In the genomic region with DNA sequence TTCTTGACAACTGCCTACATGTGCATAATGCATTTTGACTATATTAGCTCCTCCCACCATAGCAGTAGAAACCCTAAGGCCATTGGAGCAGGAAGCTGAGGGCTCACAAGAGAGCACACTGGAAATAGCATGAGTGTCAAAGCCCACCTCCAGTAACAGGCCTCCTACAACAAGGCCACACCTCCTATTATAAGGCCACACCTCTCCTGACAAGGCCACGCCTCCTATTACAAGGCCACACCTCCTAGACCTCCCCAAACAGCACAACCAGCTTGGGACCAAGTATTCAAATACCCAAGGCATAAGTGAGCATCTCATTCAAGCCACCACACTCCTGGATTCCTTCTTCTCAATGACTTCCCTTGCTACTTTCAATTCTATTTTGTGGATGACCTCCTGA, we compare ENCODE assay signal across 17 mouse cellular contexts. TPM values are rescaled to one million over a fixed set of nuclear protein-coding genes. Genes with fewer than 3 reads are reported as not detected.
DNase-seq lines count a peak whose midpoint lies in the region; ATAC-seq and TF ChIP-seq lines count a peak whose summit lies in the region.
"Had no signal": no experiment of that assay in that cellular context is flagged by ENCODE, and none has a peak within 500 bp of the region (broad histone marks: within the 10 kb centered on the region; RNA-seq: fewer than 3 reads in every experiment).

No protein-coding gene starts in this region.

- H3K9ac ChIP-seq in midbrain, embryonic 13.5 days (replicated peaks) = no peak overlapping the region
- no peak overlapping the region for H3K9ac ChIP-seq in midbrain, embryonic 16.5 days (ENCODE audit: low read depth, low read length)
- H3K9ac ChIP-seq in liver, embryonic 13.5 days = no peak overlapping the region
- H3K9ac ChIP-seq in intestine, postnatal 0 days (ENCODE audit: low read depth, low read length) = no peak overlapping the region
- H3K9ac ChIP-seq: embryonic facial prominence, embryonic 13.5 days; limb, embryonic 15.5 days had no signal

- no peaks in the 10 kb centered on the region for H3K27me3 ChIP-seq in midbrain, embryonic 13.5 days
- H3K27me3 ChIP-seq in midbrain, embryonic 16.5 days (ENCODE audit: control insufficient read depth, insufficient read depth, low read depth, low read length) = no peaks in the 10 kb centered on the region
- H3K27me3 ChIP-seq in liver, embryonic 13.5 days = no peaks in the 10 kb centered on the region
- H3K27me3 ChIP-seq in splenic B cell, adult 2 months (ENCODE audit: control insufficient read depth, insufficient read depth, low read length, poor library complexity, severe bottlenecking) = no peaks in the 10 kb centered on the region
- no peaks in the 10 kb centered on the region for H3K27me3 ChIP-seq in intestine, postnatal 0 days (replicated peaks; ENCODE audit: control insufficient read depth, insufficient read depth, low read length)
- H3K27me3 ChIP-seq: embryonic facial prominence, embryonic 13.5 days; limb, embryonic 15.5 days had no signal

- H3K27ac ChIP-seq in midbrain, embryonic 13.5 days = no peak overlapping the region
- no peak overlapping the region for H3K27ac ChIP-seq in midbrain, embryonic 16.5 days (ENCODE audit: low read length)
- peak overlapping the region; percentile 100 for H3K27ac ChIP-seq in liver, embryonic 13.5 days
- no peak overlapping the region for H3K27ac ChIP-seq in intestine, postnatal 0 days (ENCODE audit: low read depth, low read length)
- H3K27ac ChIP-seq: embryonic facial prominence, embryonic 13.5 days; forebrain, embryonic 10.5 days; hindbrain, embryonic 10.5 days; limb, embryonic 15.5 days had no signal

- H3K4me2 ChIP-seq in midbrain, embryonic 13.5 days (replicated peaks) = no peak overlapping the region
- no peak overlapping the region for H3K4me2 ChIP-seq in midbrain, embryonic 16.5 days (ENCODE audit: low read length)
- H3K4me2 ChIP-seq in liver, embryonic 13.5 days = peak overlapping the region; percentile 70; the same call in 1 of the 2 replicates
- H3K4me2 ChIP-seq in intestine, postnatal 0 days (replicated peaks; ENCODE audit: low read depth) = no peak overlapping the region
- H3K4me2 ChIP-seq: embryonic facial prominence, embryonic 13.5 days; limb, embryonic 15.5 days had no signal

- H3K36me3 ChIP-seq in midbrain, embryonic 13.5 days = no peaks in the 10 kb centered on the region
- H3K36me3 ChIP-seq in midbrain, embryonic 16.5 days (ENCODE audit: control insufficient read depth, insufficient read depth, low read length) = no peaks in the 10 kb centered on the region
- H3K36me3 ChIP-seq in liver, embryonic 13.5 days = no peaks in the 10 kb centered on the region
- H3K36me3 ChIP-seq in splenic B cell, adult 2 months (ENCODE audit: control insufficient read depth, insufficient read depth, low read length, poor library complexity, severe bottlenecking) = no peaks in the 10 kb centered on the region
- H3K36me3 ChIP-seq in intestine, postnatal 0 days (ENCODE audit: control insufficient read depth, insufficient read depth) = no peaks in the 10 kb centered on the region
- H3K36me3 ChIP-seq: embryonic facial prominence, embryonic 13.5 days; forebrain, embryonic 10.5 days; hindbrain, embryonic 10.5 days; limb, embryonic 15.5 days had no signal

- ATAC-seq in midbrain, embryonic 13.5 days = peak; percentile 53; the same call in 1 of the 2 replicates
- ATAC-seq in midbrain, embryonic 16.5 days = no peak
- ATAC-seq in liver, embryonic 13.5 days (ENCODE audit: low read depth) = no peak
- ATAC-seq in intestine, postnatal 0 days = no peak

- H3K4me3 ChIP-seq in midbrain, embryonic 13.5 days (replicated peaks) = no peak overlapping the region
- no peak overlapping the region for H3K4me3 ChIP-seq in midbrain, embryonic 16.5 days (ENCODE audit: low read depth, low read length)
- H3K4me3 ChIP-seq in liver, embryonic 13.5 days (replicated peaks) = no peak overlapping the region
- H3K4me3 ChIP-seq in intestine, postnatal 0 days (ENCODE audit: low read depth, low read length) = no peak overlapping the region
- H3K4me3 ChIP-seq: embryonic facial prominence, embryonic 13.5 days; forebrain, embryonic 10.5 days; hindbrain, embryonic 10.5 days; limb, embryonic 15.5 days had no signal

- TF ChIP-seq CTCF in intestine, postnatal 0 days (IDR thresholded peaks at IDR 0.05; ENCODE audit: low read depth) = no peak

- WGBS in midbrain, embryonic 13.5 days = 74% methylated on average over 1 of the region's 1 CpGs
- WGBS in midbrain, embryonic 16.5 days = 92% methylated on average over 1 of the region's 1 CpGs
- 48% methylated on average over 1 of the region's 1 CpGs for WGBS in liver, embryonic 13.5 days (ENCODE audit: insufficient replicate concordance)
- WGBS in intestine, postnatal 0 days = 56% methylated on average over 1 of the region's 1 CpGs

- 0 out of 2 replicates have a peak, but pooled peaks cover 9% of the 10 kb centered on the region for H3K4me1 ChIP-seq in midbrain, embryonic 13.5 days (replicated peaks)
- no peaks in the 10 kb centered on the region; the same call in 1 of the 2 replicates for H3K4me1 ChIP-seq in midbrain, embryonic 16.5 days (ENCODE audit: control insufficient read depth, insufficient read depth, low read length)
- peaks cover 80% of the 10 kb centered on the region for H3K4me1 ChIP-seq in liver, embryonic 13.5 days (replicated peaks)
- no peaks in the 10 kb centered on the region for H3K4me1 ChIP-seq in intestine, postnatal 0 days (replicated peaks; ENCODE audit: control insufficient read depth, insufficient read depth, low read length)
- H3K4me1 ChIP-seq: limb, embryonic 15.5 days had no signal

- DNase-seq in c-Kit-negative CD71-positive TER-119-positive erythroid progenitor cells, embryonic 14.5 days (ENCODE audit: low read depth, low spot score) = peak; percentile 63
- peak; percentile 60 for DNase-seq in liver, embryonic 13.5 days
- DNase-seq in splenic B cell, adult 2 months (ENCODE audit: low read depth, low spot score) = peak; percentile 24
- no peak for DNase-seq in adrenal gland, postnatal 4 days (ENCODE audit: low spot score in 2 of 2)
- DNase-seq: adrenal gland, postnatal 10 days; cerebellum, adult 8-10 months; gastrocnemius, postnatal 25 days; lung, postnatal 10 days had no signal

- H3K9me3 ChIP-seq in midbrain, embryonic 13.5 days = no peaks in the 10 kb centered on the region
- no peaks in the 10 kb centered on the region for H3K9me3 ChIP-seq in midbrain, embryonic 16.5 days (replicated peaks; ENCODE audit: control insufficient read depth, low read length, poor library complexity, severe bottlenecking)
- no peaks in the 10 kb centered on the region for H3K9me3 ChIP-seq in liver, embryonic 13.5 days (replicated peaks)
- H3K9me3 ChIP-seq in intestine, postnatal 0 days (ENCODE audit: control insufficient read depth) = no peaks in the 10 kb centered on the region
- H3K9me3 ChIP-seq: embryonic facial prominence, embryonic 13.5 days; forebrain, embryonic 10.5 days; hindbrain, embryonic 10.5 days; limb, embryonic 15.5 days had no signal

RNA-seq across cellular contexts. Expression of gene Cldn10, which starts 6.5 kb away (rescaled TPM):
- polyA plus RNA-seq in midbrain, embryonic 13.5 days (2015; fragmentation: Nextera tagmentation; extraction: Ambion mirVana) = 0.99 and 1.0 TPM in 2 replicates
- polyA plus RNA-seq in midbrain, embryonic 16.5 days (2015; fragmentation: Nextera tagmentation; extraction: Ambion mirVana) = 1.5 and 7.2 TPM in 2 replicates
- polyA plus RNA-seq in liver, embryonic 13.5 days (2015; fragmentation: Nextera tagmentation; extraction: Ambion mirVana) = 0.20 and 0.51 TPM in 2 replicates
- total RNA-seq in adrenal gland, postnatal 4 days (2021) = 10 to 100 TPM in 1 of 2 experiments, under 1 TPM in 1; 0.54 to 10.3 TPM
- polyA plus RNA-seq in intestine, postnatal 0 days (2015; fragmentation: Nextera tagmentation; extraction: Ambion mirVana) = 1.5 and 1.7 TPM in 2 replicates
- total RNA-seq: gastrocnemius, postnatal 25 days; monocyte, adult 5-6 weeks had no signal
- polyA plus RNA-seq: C2C12 had no signal

Comparison
In these comparisons a context has a peak if more than half of its experiments do, and no peak if none do; other contexts are left out.
1. DNase-seq: peak in c-Kit-negative CD71-positive TER-119-positive erythroid progenitor cells, embryonic 14.5 days (single experiment), liver, embryonic 13.5 days (single experiment) and splenic B cell, adult 2 months (single experiment); none in adrenal gland, postnatal 4 days (0 of 2).